Mouse (Mus musculus): ENCODE measurements around the gene Rasgef1b. TPM values are rescaled to one million over a fixed set of nuclear protein-coding genes. Genes with fewer than 3 reads are reported as not detected.

Rasgef1b gene
- polyA plus RNA-seq, 1 experiment from 2014 or later = 7.3 TPM

DNA sequence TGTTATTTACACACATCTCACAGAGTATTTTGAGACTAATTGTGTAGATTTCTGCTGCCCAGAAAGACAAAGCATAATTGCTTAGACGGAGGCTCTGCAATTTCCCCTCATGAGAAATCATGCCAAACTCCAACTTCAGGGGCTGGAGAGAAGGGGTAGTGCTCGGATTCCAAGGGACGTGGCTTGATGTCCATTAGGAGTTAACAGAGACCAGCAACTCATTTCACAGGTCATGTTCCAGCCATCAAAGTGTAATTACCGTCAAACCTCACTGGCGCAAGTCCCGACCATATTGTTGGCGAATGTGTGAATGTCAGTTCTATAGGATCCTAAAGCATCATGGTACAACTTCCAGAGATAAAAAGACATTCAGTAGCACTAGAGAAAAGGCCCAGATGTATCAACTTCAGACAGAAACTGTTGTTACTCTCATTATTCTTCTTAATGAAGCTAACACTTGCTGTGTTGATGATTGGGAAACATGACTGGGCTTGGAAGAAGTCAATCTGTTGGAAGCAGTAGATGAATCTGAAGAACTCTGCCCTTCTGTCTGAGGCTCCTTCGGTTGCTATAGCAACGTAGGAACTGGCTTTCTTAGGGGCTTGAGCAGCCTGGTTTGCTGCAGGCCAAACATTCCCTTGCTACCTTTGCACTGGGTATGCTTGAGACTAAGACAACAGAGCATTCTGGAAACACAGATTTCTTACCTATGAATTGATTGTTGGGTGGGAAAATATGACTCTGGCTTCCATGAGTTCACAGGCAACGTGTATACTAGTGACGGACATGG is 350.2 kb downstream of the Rasgef1b start:
- ATAC-seq = no peak
- Histone ChIP-seq H3K27ac (ENCODE audit: low read length) (no peak overlapping the region), H3K4me1 (ENCODE audit: control insufficient read depth, insufficient read depth, low read length) (peaks cover 6% of the 10 kb centered on the region; the same call in 1 of the 2 replicates), H3K4me2 (ENCODE audit: low read depth, low read length) (no peak overlapping the region), H3K4me3 (ENCODE audit: low read length) (no peak overlapping the region), H3K9ac (ENCODE audit: low read depth, low read length) (no peak overlapping the region), H3K27me3 (replicated peaks; ENCODE audit: control insufficient read depth, insufficient read depth, low read length) (no peaks in the 10 kb centered on the region), H3K36me3 (ENCODE audit: control insufficient read depth, insufficient read depth, low read length) (no peaks in the 10 kb centered on the region), H3K9me3 (ENCODE audit: control insufficient read depth, low read length) (no peaks in the 10 kb centered on the region)
- 78% methylated on average over 11 of the region's 11 CpGs for WGBS

DNA sequence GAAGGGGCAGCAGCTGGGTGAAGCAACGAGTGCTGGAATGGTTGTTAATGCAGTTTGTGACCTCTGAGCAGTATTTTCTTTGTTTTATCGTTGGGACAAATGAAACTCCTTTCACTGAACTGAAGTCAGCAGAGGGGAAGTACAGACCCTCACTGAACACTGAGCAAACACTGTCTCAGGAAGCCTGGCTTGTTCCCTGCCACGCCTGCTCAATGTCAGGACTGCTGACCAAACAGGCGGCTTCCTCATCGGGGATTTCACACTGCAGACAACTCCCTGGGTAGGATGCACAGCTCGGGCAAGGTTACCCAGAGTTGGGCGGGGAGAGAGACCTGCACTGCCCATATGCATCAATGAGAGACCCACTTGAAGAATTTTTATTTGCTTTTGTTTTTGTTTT is 353.1 kb downstream of the Rasgef1b start:
- 41% methylated on average over 7 of the region's 7 CpGs for WGBS
- H3K27ac ChIP-seq (ENCODE audit: low read length) = no peak overlapping the region
- H3K9me3 ChIP-seq (ENCODE audit: control insufficient read depth, low read length) = no peaks in the 10 kb centered on the region
- no peaks in the 10 kb centered on the region for H3K36me3 ChIP-seq (ENCODE audit: control insufficient read depth, insufficient read depth, low read length)
- H3K4me1 ChIP-seq (ENCODE audit: control insufficient read depth, insufficient read depth, low read length) = peaks cover 6% of the 10 kb centered on the region; the same call in 1 of the 2 replicates
- no peak overlapping the region for H3K4me3 ChIP-seq (ENCODE audit: low read length)
- H3K9ac ChIP-seq (ENCODE audit: low read depth, low read length) = no peak overlapping the region
- H3K4me2 ChIP-seq (ENCODE audit: low read depth, low read length) = no peak overlapping the region
- no peak for ATAC-seq
- H3K27me3 ChIP-seq (replicated peaks; ENCODE audit: control insufficient read depth, insufficient read depth, low read length) = no peaks in the 10 kb centered on the region

DNA sequence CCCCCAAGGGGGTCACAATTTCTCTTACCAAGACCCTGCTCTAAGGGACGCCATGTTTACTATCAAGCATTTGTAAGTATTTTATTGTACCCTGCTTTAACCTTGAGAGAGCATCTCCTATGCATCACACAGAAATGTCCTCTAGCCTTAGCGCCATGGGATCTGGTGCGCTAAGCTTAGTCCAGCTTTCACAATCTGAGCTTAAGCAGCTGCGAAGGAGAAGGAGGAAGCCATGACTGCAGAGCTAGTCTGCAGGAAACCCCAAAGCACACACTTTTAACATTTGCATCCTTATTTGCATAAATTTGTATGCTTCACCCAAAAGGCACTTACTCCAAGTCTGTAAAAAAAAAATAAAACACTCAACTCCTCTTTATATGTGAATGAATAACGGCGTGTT is 354.4 kb downstream of the Rasgef1b start:
- Histone ChIP-seq H3K27me3 (replicated peaks; ENCODE audit: control insufficient read depth, insufficient read depth, low read length) (no peaks in the 10 kb centered on the region), H3K27ac (ENCODE audit: low read length) (no peak overlapping the region), H3K4me2 (ENCODE audit: low read depth, low read length) (no peak overlapping the region), H3K4me3 (ENCODE audit: low read length) (no peak overlapping the region), H3K4me1 (ENCODE audit: control insufficient read depth, insufficient read depth, low read length) (no peaks in the 10 kb centered on the region), H3K9ac (ENCODE audit: low read depth, low read length) (no peak overlapping the region), H3K9me3 (ENCODE audit: control insufficient read depth, low read length) (no peaks in the 10 kb centered on the region), H3K36me3 (ENCODE audit: control insufficient read depth, insufficient read depth, low read length) (no peaks in the 10 kb centered on the region)
- no peak for ATAC-seq
- WGBS = 93% methylated on average over 6 of the region's 6 CpGs

DNA sequence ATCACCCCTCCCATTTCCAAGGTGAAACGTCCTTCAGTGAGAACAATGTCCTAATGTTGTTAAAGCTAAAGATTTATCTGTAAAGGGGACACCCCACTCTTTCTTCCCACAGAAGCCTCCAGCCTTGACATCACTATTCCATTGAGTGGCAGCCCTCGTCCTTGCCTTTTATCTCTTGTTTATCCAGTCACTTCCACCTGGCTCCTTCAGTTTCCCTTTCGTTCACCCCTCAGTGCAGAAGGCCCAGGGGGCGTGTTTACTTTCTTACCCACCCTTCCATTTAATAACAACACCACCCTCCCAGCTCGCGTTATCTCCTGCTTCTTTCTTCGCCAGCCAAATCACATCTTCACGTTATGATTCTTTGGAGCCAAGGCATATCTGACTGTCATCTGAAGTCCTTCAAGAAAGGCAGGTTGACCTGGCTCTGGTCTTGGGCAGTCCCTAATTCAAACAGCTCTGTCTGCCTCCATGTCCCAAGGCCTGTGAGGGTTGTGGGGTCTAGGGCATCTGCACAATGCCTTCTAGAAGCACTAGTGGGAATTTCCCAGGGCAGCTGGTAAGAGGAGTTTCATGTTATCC is 355.2 kb downstream of the Rasgef1b start:
- Histone ChIP-seq H3K9ac (ENCODE audit: low read depth, low read length) (no peak overlapping the region), H3K9me3 (ENCODE audit: control insufficient read depth, low read length) (no peaks in the 10 kb centered on the region), H3K4me3 (ENCODE audit: low read length) (no peak overlapping the region), H3K27me3 (replicated peaks; ENCODE audit: control insufficient read depth, insufficient read depth, low read length) (no peaks in the 10 kb centered on the region), H3K36me3 (ENCODE audit: control insufficient read depth, insufficient read depth, low read length) (no peaks in the 10 kb centered on the region), H3K4me1 (ENCODE audit: control insufficient read depth, insufficient read depth, low read length) (no peaks in the 10 kb centered on the region), H3K27ac (ENCODE audit: low read length) (no peak overlapping the region), H3K4me2 (ENCODE audit: low read depth, low read length) (no peak overlapping the region)
- WGBS = 52% methylated on average over 8 of the region's 8 CpGs
- ATAC-seq = no peak

DNA sequence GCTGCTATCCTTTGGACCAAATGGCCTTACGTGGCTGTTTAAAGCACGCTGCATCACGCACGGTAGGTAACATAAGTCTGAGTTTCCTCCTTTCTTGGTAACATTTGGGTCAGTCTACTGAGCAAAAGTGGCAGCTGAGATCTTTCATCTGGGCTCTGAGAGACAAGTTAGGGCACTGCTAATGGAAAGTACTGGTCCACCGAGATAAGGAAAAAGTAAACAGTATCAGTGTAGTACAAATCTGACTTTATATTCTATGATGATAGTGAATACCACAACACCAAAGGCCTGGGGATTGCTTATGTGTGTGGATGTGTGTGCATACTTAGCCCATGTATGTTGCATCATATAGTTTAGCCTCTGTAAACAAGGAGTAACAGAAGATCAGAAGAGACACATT is 358.2 kb downstream of the Rasgef1b start:
- no peak overlapping the region for H3K4me3 ChIP-seq (ENCODE audit: low read length)
- no peaks in the 10 kb centered on the region for H3K4me1 ChIP-seq (ENCODE audit: control insufficient read depth, insufficient read depth, low read length)
- WGBS = 56% methylated on average over 5 of the region's 5 CpGs
- ATAC-seq = no peak
- no peak overlapping the region for H3K4me2 ChIP-seq (ENCODE audit: low read depth, low read length)
- no peak overlapping the region for H3K27ac ChIP-seq (ENCODE audit: low read length)
- H3K36me3 ChIP-seq (ENCODE audit: control insufficient read depth, insufficient read depth, low read length) = no peaks in the 10 kb centered on the region
- no peaks in the 10 kb centered on the region for H3K9me3 ChIP-seq (ENCODE audit: control insufficient read depth, low read length)
- no peaks in the 10 kb centered on the region for H3K27me3 ChIP-seq (replicated peaks; ENCODE audit: control insufficient read depth, insufficient read depth, low read length)
- H3K9ac ChIP-seq (ENCODE audit: low read depth, low read length) = no peak overlapping the region

DNA sequence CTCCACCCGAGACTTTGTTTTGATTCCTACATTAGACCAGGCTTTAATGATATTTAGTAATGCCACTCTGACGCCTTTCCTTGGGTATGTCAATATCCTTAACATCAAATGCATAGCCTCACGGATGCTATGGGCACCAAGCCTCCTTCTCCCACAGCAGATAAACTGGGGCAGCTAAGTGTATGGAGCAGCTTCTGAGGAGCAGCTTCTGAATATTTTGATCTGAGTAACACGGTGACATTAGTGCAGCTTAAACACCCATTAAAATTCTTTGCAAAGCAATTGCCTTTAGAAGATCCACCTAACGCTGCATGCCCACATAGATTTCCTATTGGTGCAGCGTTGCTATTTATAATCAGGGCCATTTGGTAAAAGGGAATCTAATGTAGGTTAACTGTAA is 359.6 kb downstream of the Rasgef1b start:
- WGBS = 86% methylated on average over 6 of the region's 6 CpGs
- Histone ChIP-seq H3K27ac (ENCODE audit: low read length) (no peak overlapping the region), H3K4me1 (ENCODE audit: control insufficient read depth, insufficient read depth, low read length) (no peaks in the 10 kb centered on the region), H3K27me3 (replicated peaks; ENCODE audit: control insufficient read depth, insufficient read depth, low read length) (no peaks in the 10 kb centered on the region), H3K36me3 (ENCODE audit: control insufficient read depth, insufficient read depth, low read length) (no peaks in the 10 kb centered on the region), H3K4me2 (ENCODE audit: low read depth, low read length) (no peak overlapping the region), H3K9ac (ENCODE audit: low read depth, low read length) (no peak overlapping the region), H3K9me3 (ENCODE audit: control insufficient read depth, low read length) (no peaks in the 10 kb centered on the region), H3K4me3 (ENCODE audit: low read length) (no peak overlapping the region)
- no peak for ATAC-seq

DNA sequence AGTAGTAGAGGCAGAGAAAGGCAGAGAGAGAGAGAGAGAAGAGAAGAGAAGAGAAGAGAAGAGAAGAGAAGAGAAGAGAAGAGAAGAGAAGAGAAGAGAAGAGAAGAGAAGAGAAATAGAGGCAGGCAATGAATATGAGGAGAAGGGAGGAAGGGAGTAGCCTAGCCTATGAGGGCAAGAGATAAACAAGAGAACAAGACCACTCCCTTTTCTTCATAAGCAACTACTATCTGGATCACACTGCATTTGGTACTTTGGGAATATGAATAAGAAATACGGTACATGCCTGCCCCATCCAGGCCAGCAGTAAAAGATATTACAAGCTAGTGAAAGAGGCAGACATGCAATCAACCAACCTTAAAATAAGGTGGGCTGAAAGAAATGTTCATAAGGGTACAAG is 360.2 kb downstream of the Rasgef1b start:
- H3K4me1 ChIP-seq (ENCODE audit: control insufficient read depth, insufficient read depth, low read length) = no peaks in the 10 kb centered on the region
- H3K27me3 ChIP-seq (replicated peaks; ENCODE audit: control insufficient read depth, insufficient read depth, low read length) = no peaks in the 10 kb centered on the region
- no peaks in the 10 kb centered on the region for H3K36me3 ChIP-seq (ENCODE audit: control insufficient read depth, insufficient read depth, low read length)
- H3K9ac ChIP-seq (ENCODE audit: low read depth, low read length) = no peak overlapping the region
- 88% methylated on average over 1 of the region's 1 CpGs for WGBS
- ATAC-seq = no peak
- no peak overlapping the region for H3K4me3 ChIP-seq (ENCODE audit: low read length)
- no peaks in the 10 kb centered on the region for H3K9me3 ChIP-seq (ENCODE audit: control insufficient read depth, low read length)
- no peak overlapping the region for H3K27ac ChIP-seq (ENCODE audit: low read length)
- H3K4me2 ChIP-seq (ENCODE audit: low read depth, low read length) = no peak overlapping the region

DNA sequence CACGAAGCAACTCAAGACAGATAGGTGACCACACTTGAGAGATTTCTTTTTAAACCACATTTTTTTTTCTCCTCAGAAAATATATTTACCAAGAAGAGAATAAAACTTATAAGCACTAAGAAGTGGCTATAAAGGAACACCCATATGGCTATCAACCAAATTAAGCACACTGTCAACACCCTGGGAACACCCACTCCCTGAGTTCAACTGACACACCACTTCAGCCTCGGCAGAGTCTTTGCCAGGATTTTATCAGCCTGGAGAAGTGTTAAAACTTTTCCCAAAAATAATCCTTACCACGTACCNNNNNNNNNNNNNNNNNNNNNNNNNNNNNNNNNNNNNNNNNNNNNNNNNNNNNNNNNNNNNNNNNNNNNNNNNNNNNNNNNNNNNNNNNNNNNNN is 368.3 kb downstream of the Rasgef1b start:
- Histone ChIP-seq H3K27me3 (replicated peaks; ENCODE audit: control insufficient read depth, insufficient read depth, low read length) (no peaks in the 10 kb centered on the region), H3K9me3 (ENCODE audit: control insufficient read depth, low read length) (no peaks in the 10 kb centered on the region), H3K4me3 (ENCODE audit: low read length) (no peak overlapping the region), H3K4me1 (ENCODE audit: control insufficient read depth, insufficient read depth, low read length) (no peaks in the 10 kb centered on the region), H3K4me2 (ENCODE audit: low read depth, low read length) (no peak overlapping the region), H3K27ac (ENCODE audit: low read length) (no peak overlapping the region), H3K9ac (ENCODE audit: low read depth, low read length) (no peak overlapping the region), H3K36me3 (ENCODE audit: control insufficient read depth, insufficient read depth, low read length) (no peaks in the 10 kb centered on the region)
- no peak for ATAC-seq
- WGBS = 69% methylated on average over 3 of the region's 3 CpGs

DNA sequence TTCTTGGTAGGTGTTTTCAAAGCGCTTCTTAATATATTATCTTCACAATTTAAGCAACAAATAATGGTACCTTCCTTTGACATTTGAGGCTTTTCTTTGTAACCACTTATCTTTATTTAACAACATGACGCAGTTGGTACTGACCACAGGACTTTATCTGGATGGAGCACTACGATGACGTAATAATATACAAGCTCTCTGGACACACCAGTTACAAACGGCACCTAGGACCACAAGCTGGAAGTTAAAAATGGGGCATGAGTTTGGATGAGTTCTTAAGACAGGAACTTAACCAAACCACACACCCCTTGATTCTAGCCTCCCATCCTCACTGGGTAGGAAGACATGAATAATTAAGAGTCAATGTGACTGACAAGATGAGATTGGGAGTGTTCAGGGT is 369.6 kb downstream of the Rasgef1b start:
- H3K4me3 ChIP-seq (ENCODE audit: low read length) = no peak overlapping the region
- H3K9ac ChIP-seq (ENCODE audit: low read depth, low read length) = no peak overlapping the region
- no peak overlapping the region for H3K27ac ChIP-seq (ENCODE audit: low read length)
- H3K4me1 ChIP-seq (ENCODE audit: control insufficient read depth, insufficient read depth, low read length) = peaks cover 3% of the 10 kb centered on the region; the same call in 1 of the 2 replicates
- WGBS = 79% methylated on average over 5 of the region's 5 CpGs
- H3K27me3 ChIP-seq (replicated peaks; ENCODE audit: control insufficient read depth, insufficient read depth, low read length) = no peaks in the 10 kb centered on the region
- H3K4me2 ChIP-seq (ENCODE audit: low read depth, low read length) = no peak overlapping the region
- no peaks in the 10 kb centered on the region for H3K36me3 ChIP-seq (ENCODE audit: control insufficient read depth, insufficient read depth, low read length)
- no peaks in the 10 kb centered on the region for H3K9me3 ChIP-seq (ENCODE audit: control insufficient read depth, low read length)
- ATAC-seq = no peak
